Mouse (Mus musculus) hindbrain, embryonic 16.5 days (tissue): ENCODE data around the gene BC048562. TPM values are rescaled to one million over a fixed set of nuclear protein-coding genes. Genes with fewer than 3 reads are reported as not detected.

Experiments used
- ATAC-seq: fragments of 200-750 bp; cut with Nextera tagmentation; 2 replicates; pipeline ENCODE4 v1.8.0; 2017; ENCODE audit warnings: moderate TSS enrichment, moderate library complexity
- H3K27ac ChIP-seq: fragments of 300-500 bp; sonication (generic); 2 replicates; pipeline ENCODE4 v1.5.1; 2014; ENCODE audit warnings: low read depth, mild to moderate bottlenecking, control low read depth, low read length, moderate library complexity
- H3K27me3 ChIP-seq: fragments of 300-500 bp; sonication (generic); replicated peaks from 2 replicates; pipeline ENCODE4 v1.6.1; 2014; ENCODE audit warnings: low read length; ENCODE audit not compliant: control insufficient read depth, insufficient read depth
- H3K36me3 ChIP-seq: fragments of 300-500 bp; sonication (generic); 2 replicates; pipeline ENCODE4 v1.6.1; 2014; ENCODE audit warnings: mild to moderate bottlenecking, low read length, moderate library complexity, mixed read lengths; ENCODE audit not compliant: control insufficient read depth, insufficient read depth
- H3K4me1 ChIP-seq: fragments of 300-500 bp; sonication (generic); 2 replicates; pipeline ENCODE4 v1.6.1; 2014; ENCODE audit warnings: low read depth, low read length; ENCODE audit not compliant: control insufficient read depth, insufficient read depth
- H3K4me2 ChIP-seq: fragments of 300-500 bp; sonication (generic); 2 replicates; pipeline ENCODE4 v1.6.1; 2014; ENCODE audit warnings: mild to moderate bottlenecking, low read length, control low read depth, moderate library complexity
- H3K4me3 ChIP-seq: fragments of 300-500 bp; sonication (generic); 2 replicates; pipeline ENCODE4 v1.5.1; 2014; ENCODE audit warnings: mild to moderate bottlenecking, low read length, control low read depth, moderate library complexity
- H3K9ac ChIP-seq: fragments of 300-500 bp; sonication (generic); 2 replicates; pipeline ENCODE4 v1.6.1; 2014; ENCODE audit warnings: low read depth, mild to moderate bottlenecking, control low read depth, low read length, moderate library complexity
- H3K9me3 ChIP-seq: fragments of 300-500 bp; sonication (generic); 2 replicates; pipeline ENCODE4 v1.6.1; 2014; ENCODE audit warnings: mild to moderate bottlenecking, low read length, moderate library complexity; ENCODE audit not compliant: control insufficient read depth
- WGBS: fragments of 180-500 bp; shearing (Covaris S2); extraction: QIAGEN DNeasy Blood & Tissue Kit; methylation state at CpG from one replicate; pipeline ENCODE4 v1.1.7; 2014; 5-methylcytosine and 5-hydroxymethylcytosine counted together
- polyA plus RNA-seq: library from polyadenylated mRNA; unstranded; fragments of >200 nt; fragmentation: Nextera tagmentation; extraction: Ambion mirVana; gene quantifications from 2 replicates; pipeline ENCODE4 v1.2.1, GENCODE M21; 2015

BC048562 gene
- not detected in 2 replicates for polyA plus RNA-seq

- ATAC-seq: no peak
- H3K4me2 ChIP-seq: no peak within 1 kb of the TSS
- no peaks in the 10 kb centered on the region for H3K9me3 ChIP-seq
- H3K27me3 ChIP-seq: no peaks in the 10 kb centered on the region
- no peak within 1 kb of the TSS for H3K27ac ChIP-seq
- no peaks in the 10 kb centered on the region; the same call in none of the 2 replicates for H3K4me1 ChIP-seq
- H3K36me3 ChIP-seq: no peaks in the 10 kb centered on the region
- WGBS: 19% methylated on average over 3 of the region's 3 CpGs
- H3K9ac ChIP-seq: no peak within 1 kb of the TSS
- no peak within 1 kb of the TSS for H3K4me3 ChIP-seq
These were observed at the start of gene BC048562 for GRCm38 (mm10) chr9:108436182-108436581. TSS of gene BC048562 (plus strand) at chr9:108436482.

DNA sequence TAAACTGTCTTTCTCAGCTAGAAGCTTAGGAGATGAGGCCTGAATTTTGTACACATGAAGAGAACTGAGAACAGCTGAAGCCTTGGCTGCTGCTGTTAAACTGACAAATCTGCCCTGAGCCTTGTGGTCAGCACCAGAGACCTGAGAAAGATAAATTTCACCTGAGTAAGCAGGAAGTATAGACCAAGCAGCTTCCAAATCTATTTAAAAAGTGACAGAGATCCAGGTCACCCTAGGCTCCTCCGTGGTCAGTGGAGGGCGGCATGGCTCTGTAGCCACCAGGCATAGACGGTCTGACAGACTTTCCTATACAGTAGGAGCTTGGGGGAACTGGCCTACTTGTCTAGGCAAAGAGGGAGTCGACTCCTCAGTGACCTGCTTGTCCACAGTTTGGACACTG lies 49.5 kb upstream of the BC048562 start:
- Histone ChIP-seq H3K27me3 (no peaks in the 10 kb centered on the region), H3K4me2 (no peak overlapping the region), H3K36me3 (peaks cover 42% of the 10 kb centered on the region), H3K4me1 (no peaks in the 10 kb centered on the region), H3K4me3 (no peak overlapping the region), H3K27ac (no peak overlapping the region), H3K9me3 (no peaks in the 10 kb centered on the region), H3K9ac (no peak overlapping the region)
- WGBS: 87% methylated on average over 4 of the region's 4 CpGs
- no peak for ATAC-seq

GRCm38 (mm10) chr9:108388601-108389000 lies 47.7 kb upstream of the BC048562 start:
- Histone ChIP-seq H3K9me3 (no peaks in the 10 kb centered on the region), H3K4me2 (no peak overlapping the region), H3K27ac (no peak overlapping the region), H3K4me1 (no peaks in the 10 kb centered on the region), H3K9ac (no peak overlapping the region), H3K4me3 (no peak overlapping the region), H3K36me3 (peaks cover 46% of the 10 kb centered on the region), H3K27me3 (no peaks in the 10 kb centered on the region)
- ATAC-seq: no peak
- 83% methylated on average over 10 of the region's 10 CpGs for WGBS

DNA sequence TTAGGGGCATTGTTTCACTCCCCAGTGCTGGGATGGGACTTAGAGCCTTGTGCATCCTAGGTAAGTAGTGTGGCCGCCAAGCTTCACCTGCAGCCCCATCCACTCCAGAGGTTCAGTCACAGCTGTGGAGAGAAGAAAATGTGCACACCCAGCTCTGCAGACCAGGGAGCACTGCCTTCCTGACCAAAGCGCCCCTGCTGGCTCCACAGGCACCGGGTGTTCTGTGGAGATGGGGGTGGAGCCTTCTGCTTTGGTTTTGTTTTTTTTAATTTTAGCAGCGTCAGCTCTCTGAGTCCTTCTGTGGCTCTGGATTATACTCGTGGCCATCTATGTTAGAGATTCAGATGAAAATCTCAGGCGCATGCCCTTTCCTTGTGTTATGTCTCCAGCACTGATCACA lies 47.1 kb upstream of the BC048562 start:
- Histone ChIP-seq H3K27ac (no peak overlapping the region), H3K9me3 (no peaks in the 10 kb centered on the region), H3K4me2 (no peak overlapping the region), H3K4me3 (no peak overlapping the region), H3K4me1 (no peaks in the 10 kb centered on the region), H3K36me3 (peaks cover 42% of the 10 kb centered on the region), H3K27me3 (no peaks in the 10 kb centered on the region), H3K9ac (no peak overlapping the region)
- 80% methylated on average over 6 of the region's 6 CpGs for WGBS
- ATAC-seq: no peak

DNA sequence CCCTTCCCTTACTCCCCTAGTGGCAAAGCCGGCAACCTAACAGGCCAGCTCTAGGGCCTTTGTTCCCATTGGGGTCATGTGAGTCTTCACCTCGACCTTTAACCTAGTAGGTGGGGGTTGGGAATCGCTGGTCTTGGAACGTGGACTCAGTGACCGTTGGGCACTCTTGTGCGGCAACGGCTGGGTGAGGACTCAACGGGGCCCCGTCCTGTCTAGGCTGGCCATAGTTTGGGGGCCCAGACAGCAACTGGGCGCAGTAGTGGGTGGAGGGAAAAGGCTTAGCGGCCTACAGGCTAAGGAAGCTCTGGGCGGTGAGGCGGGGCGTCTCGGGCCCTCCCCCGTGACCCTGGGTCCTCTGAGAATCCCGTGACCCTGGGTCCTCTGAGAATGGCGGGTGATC lies 43.6 kb upstream of the BC048562 start, which contains the start of gene 1700102P08Rik:
Gene 1700102P08Rik, plus strand, starts transcription at position 130 of the 400 bp plus-strand sequence.
- Histone ChIP-seq H3K9ac (no peak within 1 kb of the TSS), H3K4me1 (no peaks in the 10 kb centered on the region), H3K4me2 (no peak within 1 kb of the TSS), H3K36me3 (peaks cover 29% of the 10 kb centered on the region), H3K27ac (no peak within 1 kb of the TSS), H3K9me3 (no peaks in the 10 kb centered on the region), H3K27me3 (no peaks in the 10 kb centered on the region), H3K4me3 (no peak within 1 kb of the TSS)
- 50% methylated on average over 18 of the region's 18 CpGs for WGBS
- no peak for ATAC-seq

- H3K9ac ChIP-seq: no peak overlapping the region
- H3K27ac ChIP-seq: no peak overlapping the region
- no peak overlapping the region for H3K4me3 ChIP-seq
- no peak for ATAC-seq
- H3K4me2 ChIP-seq: no peak overlapping the region
- WGBS: 93% methylated on average over 6 of the region's 6 CpGs
- H3K4me1 ChIP-seq: no peaks in the 10 kb centered on the region
- no peaks in the 10 kb centered on the region for H3K9me3 ChIP-seq
- no peaks in the 10 kb centered on the region for H3K27me3 ChIP-seq
- H3K36me3 ChIP-seq: peaks cover 22% of the 10 kb centered on the region
These were observed 42.1 kb upstream of the BC048562 start for GRCm38 (mm10) chr9:108394191-108394590.

- peaks cover 19% of the 10 kb centered on the region for H3K36me3 ChIP-seq
- H3K4me1 ChIP-seq: no peaks in the 10 kb centered on the region
- no peak overlapping the region for H3K4me2 ChIP-seq
- no peak for ATAC-seq
- no peak overlapping the region for H3K4me3 ChIP-seq
- H3K9ac ChIP-seq: no peak overlapping the region
- H3K9me3 ChIP-seq: no peaks in the 10 kb centered on the region
- H3K27me3 ChIP-seq: no peaks in the 10 kb centered on the region
- 95% methylated on average over 1 of the region's 1 CpGs for WGBS
- no peak overlapping the region for H3K27ac ChIP-seq
These were observed 40.9 kb upstream of the BC048562 start for GRCm38 (mm10) chr9:108395427-108395826.

DNA sequence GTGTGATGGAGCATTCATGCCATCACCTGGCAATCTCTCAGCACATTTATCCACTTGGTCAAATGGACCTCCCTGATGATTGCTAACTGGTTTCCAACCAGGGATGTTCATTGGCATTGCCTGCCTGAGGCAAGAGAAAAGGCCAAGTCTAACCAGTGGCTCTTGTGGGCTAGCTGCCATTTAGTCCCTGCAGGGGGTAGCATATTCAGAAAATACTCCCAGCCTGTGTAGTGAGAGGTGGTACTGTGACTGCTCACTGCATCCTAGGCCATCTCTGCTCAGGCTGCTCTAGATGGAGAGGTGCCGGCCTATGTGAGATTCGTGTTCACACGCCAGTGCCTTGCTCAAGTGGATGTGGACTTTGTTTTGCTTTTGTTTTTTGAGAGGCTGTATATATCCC lies 38.0 kb upstream of the BC048562 start:
- H3K4me2 ChIP-seq: no peak overlapping the region
- no peak overlapping the region for H3K27ac ChIP-seq
- H3K27me3 ChIP-seq: no peaks in the 10 kb centered on the region
- no peaks in the 10 kb centered on the region; the same call in 1 of the 2 replicates for H3K4me1 ChIP-seq
- ATAC-seq: no peak
- no peak overlapping the region for H3K9ac ChIP-seq
- H3K9me3 ChIP-seq: no peaks in the 10 kb centered on the region
- WGBS: 95% methylated on average over 3 of the region's 3 CpGs
- peaks cover 2% of the 10 kb centered on the region for H3K36me3 ChIP-seq
- H3K4me3 ChIP-seq: no peak overlapping the region

- peak; percentile 42; the same call in 1 of the 2 replicates for ATAC-seq
- no peak overlapping the region for H3K4me3 ChIP-seq
- no peak overlapping the region for H3K4me2 ChIP-seq
- H3K9me3 ChIP-seq: no peaks in the 10 kb centered on the region
- H3K9ac ChIP-seq: no peak overlapping the region
- peak overlapping the region; percentile 57; the same call in 1 of the 2 replicates for H3K27ac ChIP-seq
- H3K36me3 ChIP-seq: no peaks in the 10 kb centered on the region
- no peaks in the 10 kb centered on the region; the same call in 1 of the 2 replicates for H3K4me1 ChIP-seq
- no peaks in the 10 kb centered on the region for H3K27me3 ChIP-seq
- 29% methylated on average over 7 of the region's 7 CpGs for WGBS
These were observed 34.9 kb upstream of the BC048562 start for GRCm38 (mm10) chr9:108401186-108401960.
